Mouse (Mus musculus) thymus, adult 2 months (tissue): ENCODE results near the gene Olfr180. TPM values are rescaled to one million over a fixed set of nuclear protein-coding genes. Genes with fewer than 3 reads are reported as not detected.

Experiments
- DNase-seq: peaks from one replicate; pipeline ENCODE4 v3.0.0; 2021
- H3K27ac ChIP-seq: fragments of 200-500 bp; 2 replicates; pipeline ENCODE4 v1.5.1; 2012; ENCODE audit warnings: low read length, control low read depth; ENCODE audit not compliant: control insufficient read depth, insufficient read depth
- H3K27me3 ChIP-seq: fragments of 200-500 bp; 2 replicates; pipeline ENCODE4 v1.6.1; 2012; ENCODE audit warnings: mild to moderate bottlenecking, low read length, moderate library complexity, mixed read lengths; ENCODE audit not compliant: control insufficient read depth, insufficient read depth
- H3K36me3 ChIP-seq: fragments of 200-500 bp; 2 replicates; pipeline ENCODE4 v1.6.1; 2012; ENCODE audit warnings: mild to moderate bottlenecking, low read length, moderate library complexity; ENCODE audit not compliant: control insufficient read depth, insufficient read depth
- H3K4me1 ChIP-seq: fragments of 200-500 bp; replicated peaks from 2 replicates; pipeline ENCODE4 v1.6.1; 2012; ENCODE audit warnings: low read length; ENCODE audit not compliant: control insufficient read depth, insufficient read depth
- H3K4me3 ChIP-seq: fragments of 200-500 bp; 2 replicates; pipeline ENCODE4 v1.5.1; 2012; ENCODE audit warnings: mild to moderate bottlenecking, low read length, control low read depth, moderate library complexity; ENCODE audit not compliant: control insufficient read depth, insufficient read depth
- CTCF ChIP-seq: fragments of 200-500 bp; IDR thresholded peaks from 2 replicates; pipeline ENCODE4 v1.5.1; 2012; ENCODE audit warnings: mild to moderate bottlenecking, control low read depth, low read length, moderate library complexity, borderline replicate concordance; ENCODE audit not compliant: control insufficient read depth, poor library complexity, insufficient read depth; ENCODE audit errors: extremely low read depth
- POLR2A ChIP-seq: fragments of 200-500 bp; IDR thresholded peaks from 2 replicates; pipeline ENCODE4 v1.6.1; 2012; ENCODE audit warnings: mild to moderate bottlenecking, low read length, control low read depth, moderate library complexity; ENCODE audit not compliant: control insufficient read depth, poor library complexity, insufficient read depth; ENCODE audit errors: extremely low read depth
- WGBS: fragments of 180-500 bp; shearing (Covaris S2); methylation state at CpG from one replicate; pipeline ENCODE4 v1.1.7; 2018; 5-methylcytosine and 5-hydroxymethylcytosine counted together
- polyA plus RNA-seq: library from polyadenylated mRNA; depleted of rRNA; stranded (reverse); fragments of >200 nt; gene quantifications from 2 replicates; pipeline ENCODE4 v1.2.3, GENCODE M21; 2012; rRNA removed

Gene Olfr180
- not detected in 2 replicates for polyA plus RNA-seq

DNA sequence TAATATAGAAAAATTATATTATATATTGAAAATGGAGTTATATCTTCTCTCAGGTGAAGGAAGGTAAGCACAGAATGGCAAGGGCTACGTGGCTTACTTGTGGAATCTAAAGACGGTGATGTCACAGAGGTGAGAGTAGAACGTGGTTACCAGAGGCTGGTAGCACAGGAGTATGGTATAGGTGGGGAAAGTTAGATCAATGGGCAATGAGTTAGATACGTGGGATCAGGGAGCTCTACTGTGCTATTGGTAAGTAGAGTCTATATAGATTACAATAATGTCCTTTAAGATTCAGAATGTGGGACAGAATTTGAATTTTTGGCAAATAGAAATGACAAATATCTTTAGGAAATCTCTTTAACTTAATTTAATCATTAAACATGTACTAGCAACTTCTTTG, at the start of gene Olfr180:
Gene Olfr180 (minus strand): TSS at position 101 of the 400 bp plus-strand sequence.
- 88% methylated on average over 4 of the region's 4 CpGs for WGBS
- H3K36me3 ChIP-seq: no peaks in the 10 kb centered on the region
- H3K4me3 ChIP-seq: no peak within 1 kb of the TSS
- no peak for DNase-seq
- no peak within 1 kb of the TSS for H3K27ac ChIP-seq
- TF ChIP-seq POLR2A (no peak), CTCF (no peak)
- no peaks in the 10 kb centered on the region for H3K27me3 ChIP-seq
- H3K4me1 ChIP-seq: no peaks in the 10 kb centered on the region

GRCm38 (mm10) chr16:58928655-58929054, 537 bp downstream of the Olfr180 start, which contains the start of gene Olfr181:
Olfr181 (minus strand) TSS chr16:58928755.
- H3K27me3 ChIP-seq: no peaks in the 10 kb centered on the region
- DNase-seq: no peak
- TF ChIP-seq CTCF (no peak), POLR2A (no peak)
- H3K27ac ChIP-seq: no peak within 1 kb of the TSS
- H3K4me1 ChIP-seq: no peaks in the 10 kb centered on the region
- no peak within 1 kb of the TSS for H3K4me3 ChIP-seq
- H3K36me3 ChIP-seq: no peaks in the 10 kb centered on the region
- 68% methylated on average over 1 of the region's 1 CpGs for WGBS

- 88% methylated on average over 3 of the region's 3 CpGs for WGBS
- no peak for TF ChIP-seq CTCF
- no peak for TF ChIP-seq POLR2A
- no peak for DNase-seq
- no peak within 1 kb of the TSS for H3K4me3 ChIP-seq
- H3K27ac ChIP-seq: no peak within 1 kb of the TSS
- no peaks in the 10 kb centered on the region for H3K4me1 ChIP-seq
- no peaks in the 10 kb centered on the region for H3K27me3 ChIP-seq
- H3K36me3 ChIP-seq: no peaks in the 10 kb centered on the region
Measured at GRCm38 (mm10) chr16:58891963-58892362, 37.2 kb downstream of the Olfr180 start, which contains the start of gene Olfr178. Olfr178 (minus strand) TSS chr16:58892063.

- 95% methylated on average over 2 of the region's 2 CpGs for WGBS
- H3K27ac ChIP-seq: no peak overlapping the region
- TF ChIP-seq CTCF: no peak
- TF ChIP-seq POLR2A: no peak
- no peaks in the 10 kb centered on the region for H3K27me3 ChIP-seq
- no peaks in the 10 kb centered on the region for H3K4me1 ChIP-seq
- H3K4me3 ChIP-seq: no peak overlapping the region
- H3K36me3 ChIP-seq: no peaks in the 10 kb centered on the region
- no peak for DNase-seq
Measured at GRCm38 (mm10) chr16:58884416-58884815, 44.8 kb downstream of the Olfr180 start.

GRCm38 (mm10) chr16:58874668-58875067, 54.5 kb downstream of the Olfr180 start, which contains the start of gene Olfr177:
Olfr177 (minus strand) TSS chr16:58874768.
- WGBS: 80% methylated on average over 1 of the region's 1 CpGs
- no peak for DNase-seq

More at GRCm38 (mm10) chr16:58874668-58875067, 54.5 kb downstream of the Olfr180 start, which contains the start of gene Olfr177:
- no peak within 1 kb of the TSS for H3K27ac ChIP-seq
- no peak within 1 kb of the TSS for H3K4me3 ChIP-seq
- no peaks in the 10 kb centered on the region for H3K4me1 ChIP-seq
- H3K36me3 ChIP-seq: no peaks in the 10 kb centered on the region
- no peak for TF ChIP-seq CTCF
- no peak for TF ChIP-seq POLR2A
- H3K27me3 ChIP-seq: no peaks in the 10 kb centered on the region

Other genes with a start within 250 kb of the Olfr180 start
- 0.17 and 0.24 TPM in 2 replicates for gene Gpr15, start 210.3 kb downstream of the Olfr180 start, polyA plus RNA-seq
- gene Cldnd1, start 201.5 kb downstream of the Olfr180 start, polyA plus RNA-seq: 47.4 and 51.4 TPM in 2 replicates
- gene Olfr172, start 166.2 kb downstream of the Olfr180 start, polyA plus RNA-seq: not detected in 2 replicates
- not detected in 2 replicates for gene Olfr173, start 129.1 kb downstream of the Olfr180 start, polyA plus RNA-seq
- 0.18 and 0.19 TPM in 2 replicates for gene Olfr175-ps1, start 102.6 kb downstream of the Olfr180 start, polyA plus RNA-seq
- gene Olfr177, start 54.6 kb downstream of the Olfr180 start, polyA plus RNA-seq: not detected in 2 replicates
- not detected in 2 replicates for gene Olfr178, start 37.3 kb downstream of the Olfr180 start, polyA plus RNA-seq
- not detected in 2 replicates for gene Olfr181, start 637 bp downstream of the Olfr180 start, polyA plus RNA-seq
- not detected in 2 replicates for gene Olfr183, start 66.0 kb upstream of the Olfr180 start, polyA plus RNA-seq
- not detected in 2 replicates for gene Olfr186, start 100.9 kb upstream of the Olfr180 start, polyA plus RNA-seq
- gene Olfr187, start 110.4 kb upstream of the Olfr180 start, polyA plus RNA-seq: not detected in 2 replicates
- not detected in 2 replicates for gene Olfr190, start 148.6 kb upstream of the Olfr180 start, polyA plus RNA-seq
- not detected in 2 replicates for gene Olfr191, start 160.4 kb upstream of the Olfr180 start, polyA plus RNA-seq
- gene Olfr193, start 182.5 kb upstream of the Olfr180 start, polyA plus RNA-seq: not detected in 2 replicates
- gene Olfr194, start 191.7 kb upstream of the Olfr180 start, polyA plus RNA-seq: not detected in 2 replicates
- not detected in 2 replicates for gene Olfr195, start 217.7 kb upstream of the Olfr180 start, polyA plus RNA-seq
- not detected in 2 replicates for gene Olfr196, start 241.1 kb upstream of the Olfr180 start, polyA plus RNA-seq